Mouse (Mus musculus) kidney, adult 2 months (tissue): Measurements from ENCODE around the gene Rnf24. TPM values are rescaled to one million over a fixed set of nuclear protein-coding genes. Genes with fewer than 3 reads are reported as not detected.

ENCODE experiments used
- DNase-seq: peaks from one replicate; pipeline ENCODE4 v3.0.0; 2021
- H3K27ac ChIP-seq: fragments of 200-500 bp; 2 replicates; pipeline ENCODE4 v1.5.1; 2012; ENCODE audit warnings: low read depth, low read length, control low read depth, inconsistent platforms; ENCODE audit not compliant: insufficient read depth
- H3K27me3 ChIP-seq: fragments of 200-500 bp; replicated peaks from 2 replicates; pipeline ENCODE4 v1.6.1; 2012; ENCODE audit warnings: mild to moderate bottlenecking, moderate library complexity, low read length, inconsistent platforms; ENCODE audit not compliant: control insufficient read depth, insufficient read depth
- H3K36me3 ChIP-seq: fragments of 200-500 bp; 2 replicates; pipeline ENCODE4 v1.6.1; 2012; ENCODE audit warnings: mild to moderate bottlenecking, moderate library complexity, low read length, inconsistent platforms; ENCODE audit not compliant: control insufficient read depth, insufficient read depth
- H3K4me1 ChIP-seq: fragments of 200-500 bp; 2 replicates; pipeline ENCODE4 v1.6.1; 2011; ENCODE audit warnings: low read length; ENCODE audit not compliant: control insufficient read depth, insufficient read depth
- H3K4me3 ChIP-seq: fragments of 200-500 bp; 2 replicates; pipeline ENCODE4 v1.5.1; 2011; ENCODE audit warnings: mild to moderate bottlenecking, low read depth, low read length, control low read depth; ENCODE audit not compliant: insufficient read depth
- CTCF ChIP-seq: fragments of 200-500 bp; conservative IDR thresholded peaks from 2 replicates; pipeline ENCODE4 v1.5.1; 2011; ENCODE audit warnings: low read depth, mild to moderate bottlenecking, control low read depth, low read length, moderate library complexity, mixed read lengths; ENCODE audit not compliant: insufficient read depth, insufficient read length
- POLR2A ChIP-seq: fragments of 200-500 bp; IDR thresholded peaks from one replicate; pipeline ENCODE4 v1.6.1; 2011; ENCODE audit warnings: low read depth, low read length, control low read depth
- WGBS: fragments of 180-500 bp; shearing (Covaris S2); methylation state at CpG from one replicate; pipeline ENCODE4 v1.1.7; 2018; 5-methylcytosine and 5-hydroxymethylcytosine counted together
- polyA plus RNA-seq: library from polyadenylated mRNA; depleted of rRNA; stranded (reverse); fragments of >200 nt; gene quantifications from 2 replicates; pipeline ENCODE4 v1.2.3, GENCODE M21; 2012

Gene Rnf24
- polyA plus RNA-seq, 1 experiment, result 18.2 TPM

- H3K4me3 ChIP-seq, result no peak overlapping the region
- H3K27ac ChIP-seq, result no peak overlapping the region
- over 99% methylated on average over 5 of the region's 5 CpGs for WGBS
- no peak for TF ChIP-seq POLR2A
- no peak for TF ChIP-seq CTCF
- H3K4me1 ChIP-seq, result no peaks in the 10 kb centered on the region; the same call in 1 of the 2 replicates
- no peaks in the 10 kb centered on the region for H3K36me3 ChIP-seq
- no peak for DNase-seq
- no peaks in the 10 kb centered on the region for H3K27me3 ChIP-seq
These were observed 26.2 kb upstream of the Rnf24 start for GRCm38 (mm10) chr2:131378872-131379271.

DNA sequence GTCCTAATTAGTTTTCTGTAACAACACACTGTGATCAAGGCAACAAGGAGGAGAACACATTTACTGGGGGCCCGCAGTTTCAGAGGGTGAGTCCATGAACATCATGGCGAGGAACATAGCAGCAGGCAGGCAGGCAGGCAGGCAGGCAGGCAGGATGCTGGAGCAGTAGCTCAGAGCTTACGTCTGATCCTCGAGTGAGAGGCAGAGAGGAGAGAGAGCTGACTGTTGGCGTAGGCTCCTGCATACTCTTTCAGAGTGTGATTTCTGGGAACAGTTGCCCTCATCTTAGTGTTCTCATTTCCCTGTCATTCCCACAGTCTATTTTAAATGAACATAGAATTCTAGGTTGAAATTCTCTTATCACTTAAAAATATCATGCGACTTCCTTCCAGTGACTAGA lies 24.4 kb upstream of the Rnf24 start:
- DNase-seq, result no peak
- H3K4me3 ChIP-seq, result no peak overlapping the region
- no peaks in the 10 kb centered on the region for H3K36me3 ChIP-seq
- peaks cover 5% of the 10 kb centered on the region; the same call in 1 of the 2 replicates for H3K4me1 ChIP-seq
- WGBS, result 52% methylated on average over 6 of the region's 6 CpGs
- H3K27me3 ChIP-seq, result no peaks in the 10 kb centered on the region
- TF ChIP-seq POLR2A, result no peak
- TF ChIP-seq CTCF, result no peak
- no peak overlapping the region for H3K27ac ChIP-seq

DNA sequence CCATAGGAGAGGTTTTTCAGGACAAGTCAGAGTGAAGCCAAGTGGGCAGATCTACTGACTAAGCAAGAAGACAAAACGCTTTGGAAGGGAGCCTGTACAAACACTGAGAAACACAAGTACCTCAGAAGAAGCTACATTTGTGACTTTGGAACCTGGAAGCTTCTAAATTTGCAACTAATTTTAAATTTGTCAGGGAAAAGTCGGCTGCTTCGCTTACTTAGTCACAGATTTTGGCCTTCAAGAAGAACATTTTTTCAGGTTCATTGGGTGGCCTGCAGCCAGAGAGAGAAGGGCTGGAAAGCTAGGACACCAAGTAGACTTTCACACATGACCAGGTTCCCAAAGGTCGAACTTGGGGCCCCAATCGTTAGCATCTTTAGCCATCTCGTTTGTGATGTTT lies 21.0 kb upstream of the Rnf24 start:
- 55% methylated on average over 6 of the region's 6 CpGs for WGBS
- Histone ChIP-seq H3K27me3 (no peaks in the 10 kb centered on the region), H3K36me3 (no peaks in the 10 kb centered on the region), H3K4me1 (peaks cover 8% of the 10 kb centered on the region; the same call in 1 of the 2 replicates), H3K4me3 (no peak overlapping the region), H3K27ac (peak overlapping the region; percentile 61)
- DNase-seq, result peak; percentile 91
- no peak for TF ChIP-seq POLR2A
- TF ChIP-seq CTCF, result no peak

DNA sequence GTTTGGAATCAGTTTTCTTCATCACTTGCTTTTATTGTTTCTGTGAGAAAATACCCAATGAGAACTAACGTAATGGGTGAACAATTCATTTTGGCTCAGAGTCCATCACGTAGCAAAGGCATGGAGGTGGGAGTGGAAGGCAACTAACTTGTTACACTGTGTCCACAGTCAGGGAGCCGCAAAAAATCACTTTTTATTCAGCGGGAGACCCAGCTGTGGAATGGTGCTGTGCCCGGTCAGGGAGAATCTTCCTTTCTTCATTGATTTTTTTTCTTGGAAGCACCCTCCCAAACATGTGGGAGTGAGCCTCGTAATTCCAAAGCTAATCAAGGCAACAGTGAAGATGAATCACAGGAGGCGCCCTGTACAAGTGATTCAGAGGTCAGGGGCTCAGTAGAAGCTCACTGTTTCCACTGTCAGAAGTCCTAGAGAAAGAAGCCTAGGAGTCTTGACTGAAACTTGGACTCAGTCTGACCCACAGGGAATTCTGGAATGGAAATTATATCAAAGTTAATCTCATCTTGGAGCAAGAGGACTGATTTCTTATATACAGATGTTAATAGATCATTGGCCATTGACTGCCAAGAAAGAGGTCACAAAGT lies 19.7 kb upstream of the Rnf24 start:
- peak overlapping the region; percentile 20; the same call in 1 of the 2 replicates for H3K27ac ChIP-seq
- whole genome bisulfite sequencing, result 59% methylated on average over 7 of the region's 7 CpGs
- no peaks in the 10 kb centered on the region for H3K27me3 ChIP-seq
- no peak for DNase-seq
- TF ChIP-seq POLR2A, result no peak
- TF ChIP-seq CTCF, result no peak
- no peak overlapping the region for H3K4me3 ChIP-seq
- H3K4me1 ChIP-seq, result peaks cover 8% of the 10 kb centered on the region; the same call in 1 of the 2 replicates
- no peaks in the 10 kb centered on the region for H3K36me3 ChIP-seq

DNA sequence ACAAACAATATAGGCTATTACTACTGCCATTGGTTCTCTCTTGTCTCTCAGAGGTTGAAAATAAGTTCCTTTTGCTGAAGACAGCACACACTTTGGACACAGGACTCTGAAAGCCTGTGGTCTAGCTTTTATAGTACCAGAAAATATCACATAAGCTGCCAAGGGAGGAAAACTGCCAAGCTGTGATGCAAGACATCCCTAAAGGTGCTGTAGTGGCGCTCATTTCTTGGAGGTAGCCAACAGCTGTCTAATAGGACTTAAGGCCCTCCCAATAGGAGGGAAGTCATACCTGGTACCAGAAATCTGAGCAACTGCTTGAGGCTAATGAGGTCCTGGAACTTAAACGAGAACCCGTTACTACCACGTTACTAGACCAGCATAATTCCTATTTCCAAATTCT lies 19.1 kb upstream of the Rnf24 start:
- H3K4me1 ChIP-seq, result peaks cover 8% of the 10 kb centered on the region; the same call in 1 of the 2 replicates
- no peaks in the 10 kb centered on the region for H3K36me3 ChIP-seq
- H3K27ac ChIP-seq, result peak overlapping the region; percentile 38; the same call in 1 of the 2 replicates
- no peak for DNase-seq
- H3K27me3 ChIP-seq, result no peaks in the 10 kb centered on the region
- 88% methylated on average over 4 of the region's 4 CpGs for WGBS
- TF ChIP-seq POLR2A, result no peak
- TF ChIP-seq CTCF, result no peak
- H3K4me3 ChIP-seq, result no peak overlapping the region

GRCm38 (mm10) chr2:131370828-131371227 lies 18.1 kb upstream of the Rnf24 start:
- H3K27me3 ChIP-seq, result no peaks in the 10 kb centered on the region
- DNase-seq, result peak; percentile 64
- no peak overlapping the region for H3K4me3 ChIP-seq
- WGBS, result 14% methylated on average over 3 of the region's 3 CpGs
- TF ChIP-seq CTCF (no peak), POLR2A (no peak)
- H3K36me3 ChIP-seq, result no peaks in the 10 kb centered on the region
- peaks cover 8% of the 10 kb centered on the region; the same call in 1 of the 2 replicates for H3K4me1 ChIP-seq
- no peak overlapping the region for H3K27ac ChIP-seq

GRCm38 (mm10) chr2:131364689-131365088 lies 12.0 kb upstream of the Rnf24 start:
- H3K27ac ChIP-seq, result no peak overlapping the region
- no peak for DNase-seq
- H3K36me3 ChIP-seq, result no peaks in the 10 kb centered on the region
- TF ChIP-seq POLR2A (no peak), CTCF (no peak)
- WGBS, result 73% methylated on average over 6 of the region's 6 CpGs
- no peaks in the 10 kb centered on the region; the same call in 1 of the 2 replicates for H3K4me1 ChIP-seq
- no peak overlapping the region for H3K4me3 ChIP-seq
- no peaks in the 10 kb centered on the region for H3K27me3 ChIP-seq
